Mouse (Mus musculus): Measurements from ENCODE around the gene Mien1.

DNA sequence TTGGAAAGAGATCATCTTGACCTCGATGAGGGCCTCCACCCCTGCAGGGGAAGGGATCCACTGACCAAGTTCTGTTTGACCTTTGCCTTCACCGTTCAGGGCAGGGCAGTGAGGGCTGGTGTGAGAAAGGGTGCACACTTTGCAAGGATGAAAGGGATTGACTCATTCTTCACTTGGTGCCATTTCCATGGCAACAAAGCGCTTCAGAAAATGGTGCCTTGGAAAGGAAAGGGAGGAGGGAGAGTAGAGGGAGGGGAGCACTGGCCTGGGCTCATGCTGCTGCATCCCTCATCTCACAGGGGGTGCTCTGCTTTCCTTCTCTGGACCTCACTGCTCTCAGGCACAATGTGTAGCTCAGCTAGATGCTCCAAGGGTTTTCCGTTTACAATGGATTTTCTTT, 33.9 kb upstream of the Mien1 start:
- TF ChIP-seq CTCF (IDR thresholded peaks at IDR 0.05; ENCODE audit: extremely low read depth, insufficient read depth, low read length) (no peak), POLR2A (IDR thresholded peaks at IDR 0.05; ENCODE audit: extremely low read depth, insufficient read depth, low read length) (no peak)
